Mouse (Mus musculus): Measurements from ENCODE around the gene Gabbr2. TPM values are rescaled to one million over a fixed set of nuclear protein-coding genes. Genes with fewer than 3 reads are reported as not detected.

Gabbr2 gene
- polyA plus RNA-seq, 1 experiment, result not detected

- H3K4me3 ChIP-seq (ENCODE audit: insufficient read depth, poor library complexity, severe bottlenecking), result no peak overlapping the region
- H3K36me3 ChIP-seq (ENCODE audit: control insufficient read depth, insufficient read depth), result no peaks in the 10 kb centered on the region
- H3K79me2 ChIP-seq (ENCODE audit: control insufficient read depth, insufficient read depth), result no peaks in the 10 kb centered on the region
- no peak for TF ChIP-seq MYOG (IDR thresholded peaks at IDR 0.05; ENCODE audit: control insufficient read depth, extremely low read depth, insufficient read length)
- TF ChIP-seq FOSL1 (IDR thresholded peaks at IDR 0.05; ENCODE audit: insufficient read depth, low read length, poor library complexity, severe bottlenecking), result no peak
- TF ChIP-seq CEBPB (IDR thresholded peaks at IDR 0.05; ENCODE audit: low read depth), result no peak
- TF ChIP-seq CTCF (IDR thresholded peaks at IDR 0.05; ENCODE audit: control insufficient read depth, insufficient read depth, insufficient read length), result no peak
- TF ChIP-seq USF1 (IDR thresholded peaks at IDR 0.05; ENCODE audit: low read depth), result no peak
- no peak for TF ChIP-seq MYOD1 (IDR thresholded peaks at IDR 0.05; ENCODE audit: control insufficient read depth, insufficient read length, low read depth)
- TF ChIP-seq MAX (IDR thresholded peaks at IDR 0.05), result no peak
- H3ac ChIP-seq (ENCODE audit: control insufficient read depth, insufficient read length, low read depth), result no peak overlapping the region
- H3K27me3 ChIP-seq (ENCODE audit: control insufficient read depth, insufficient read depth, insufficient read length), result no peaks in the 10 kb centered on the region
- H3K79me3 ChIP-seq (ENCODE audit: low read depth), result no peaks in the 10 kb centered on the region
These were observed 158.7 kb downstream of the Gabbr2 start for GRCm38 (mm10) chr4:46832834-46833544.

- no peak for TF ChIP-seq MYOG (IDR thresholded peaks at IDR 0.05; ENCODE audit: control insufficient read depth, extremely low read depth, insufficient read length)
- no peak for TF ChIP-seq MAX (IDR thresholded peaks at IDR 0.05)
- TF ChIP-seq MYOD1 (IDR thresholded peaks at IDR 0.05; ENCODE audit: control insufficient read depth, insufficient read length, low read depth), result no peak
- TF ChIP-seq CTCF (IDR thresholded peaks at IDR 0.05; ENCODE audit: control insufficient read depth, insufficient read depth, insufficient read length), result no peak
- no peak for TF ChIP-seq CEBPB (IDR thresholded peaks at IDR 0.05; ENCODE audit: low read depth)
- TF ChIP-seq USF1 (IDR thresholded peaks at IDR 0.05; ENCODE audit: low read depth), result no peak
- TF ChIP-seq FOSL1 (IDR thresholded peaks at IDR 0.05; ENCODE audit: insufficient read depth, low read length, poor library complexity, severe bottlenecking), result no peak
These were observed 162.0 kb downstream of the Gabbr2 start for GRCm38 (mm10) chr4:46829656-46830055.

GRCm38 (mm10) chr4:46828141-46828571, 163.5 kb downstream of the Gabbr2 start:
- Histone ChIP-seq H3K79me2 (ENCODE audit: control insufficient read depth, insufficient read depth) (no peaks in the 10 kb centered on the region), H3K27me3 (ENCODE audit: control insufficient read depth, insufficient read depth, insufficient read length) (no peaks in the 10 kb centered on the region), H3K79me3 (ENCODE audit: low read depth) (no peaks in the 10 kb centered on the region), H3K4me3 (ENCODE audit: insufficient read depth, poor library complexity, severe bottlenecking) (no peak overlapping the region), H3K36me3 (ENCODE audit: control insufficient read depth, insufficient read depth) (no peaks in the 10 kb centered on the region), H3ac (ENCODE audit: control insufficient read depth, insufficient read length, low read depth) (no peak overlapping the region)
- no peak for TF ChIP-seq CEBPB (IDR thresholded peaks at IDR 0.05; ENCODE audit: low read depth)
- no peak for TF ChIP-seq MYOG (IDR thresholded peaks at IDR 0.05; ENCODE audit: control insufficient read depth, extremely low read depth, insufficient read length)
- TF ChIP-seq MYOD1 (IDR thresholded peaks at IDR 0.05; ENCODE audit: control insufficient read depth, insufficient read length, low read depth), result no peak
- TF ChIP-seq MAX (IDR thresholded peaks at IDR 0.05), result no peak
- no peak for TF ChIP-seq CTCF (IDR thresholded peaks at IDR 0.05; ENCODE audit: control insufficient read depth, insufficient read depth, insufficient read length)
- no peak for TF ChIP-seq FOSL1 (IDR thresholded peaks at IDR 0.05; ENCODE audit: insufficient read depth, low read length, poor library complexity, severe bottlenecking)
- no peak for TF ChIP-seq USF1 (IDR thresholded peaks at IDR 0.05; ENCODE audit: low read depth)

More at GRCm38 (mm10) chr4:46829656-46830055, 162.0 kb downstream of the Gabbr2 start:
- Histone ChIP-seq H3K79me3 (ENCODE audit: low read depth) (no peaks in the 10 kb centered on the region), H3K27me3 (ENCODE audit: control insufficient read depth, insufficient read depth, insufficient read length) (no peaks in the 10 kb centered on the region), H3K4me3 (ENCODE audit: insufficient read depth, poor library complexity, severe bottlenecking) (no peak overlapping the region), H3ac (ENCODE audit: control insufficient read depth, insufficient read length, low read depth) (no peak overlapping the region), H3K36me3 (ENCODE audit: control insufficient read depth, insufficient read depth) (no peaks in the 10 kb centered on the region), H3K79me2 (ENCODE audit: control insufficient read depth, insufficient read depth) (no peaks in the 10 kb centered on the region)

- Histone ChIP-seq H3K27me3 (ENCODE audit: control insufficient read depth, insufficient read depth, insufficient read length) (no peaks in the 10 kb centered on the region), H3ac (ENCODE audit: control insufficient read depth, insufficient read length, low read depth) (no peak overlapping the region), H3K79me2 (ENCODE audit: control insufficient read depth, insufficient read depth) (no peaks in the 10 kb centered on the region), H3K79me3 (ENCODE audit: low read depth) (no peaks in the 10 kb centered on the region), H3K4me3 (ENCODE audit: insufficient read depth, poor library complexity, severe bottlenecking) (no peak overlapping the region), H3K36me3 (ENCODE audit: control insufficient read depth, insufficient read depth) (no peaks in the 10 kb centered on the region)
- TF ChIP-seq MYOD1 (IDR thresholded peaks at IDR 0.05; ENCODE audit: control insufficient read depth, insufficient read length, low read depth) (peak; percentile 67), CTCF (IDR thresholded peaks at IDR 0.05; ENCODE audit: control insufficient read depth, insufficient read depth, insufficient read length) (no peak), MAX (IDR thresholded peaks at IDR 0.05) (peak; percentile 60)
These were observed 164.2 kb downstream of the Gabbr2 start for GRCm38 (mm10) chr4:46827471-46827870.

GRCm38 (mm10) chr4:46825846-46826529, 165.7 kb downstream of the Gabbr2 start:
- H3ac ChIP-seq (ENCODE audit: control insufficient read depth, insufficient read length, low read depth), result no peak overlapping the region
- no peak overlapping the region for H3K4me3 ChIP-seq (ENCODE audit: insufficient read depth, poor library complexity, severe bottlenecking)
- no peaks in the 10 kb centered on the region for H3K36me3 ChIP-seq (ENCODE audit: control insufficient read depth, insufficient read depth)
- no peaks in the 10 kb centered on the region for H3K27me3 ChIP-seq (ENCODE audit: control insufficient read depth, insufficient read depth, insufficient read length)
- TF ChIP-seq MAX (IDR thresholded peaks at IDR 0.05) (no peak), CTCF (IDR thresholded peaks at IDR 0.05; ENCODE audit: control insufficient read depth, insufficient read depth, insufficient read length) (no peak), CEBPB (IDR thresholded peaks at IDR 0.05; ENCODE audit: low read depth) (no peak)
- no peaks in the 10 kb centered on the region for H3K79me3 ChIP-seq (ENCODE audit: low read depth)
- no peaks in the 10 kb centered on the region for H3K79me2 ChIP-seq (ENCODE audit: control insufficient read depth, insufficient read depth)

Measured in C2C12 (cell line).